Mouse (Mus musculus): ENCODE measurements at regions not wholly inside any gene's neighbourhood (a gene's known extent, or its start where the extent isn't known, plus 50 kb on each side); places are given as distances from the start of the nearest gene placed in this dataset.
"Not testable (repeated sequence)": the region's sequence is repeated elsewhere in the genome, so short reads cannot be mapped to it uniquely, and the experiment has no call there.

- DNase-seq: no peak
Observed at GRCm38 (mm10) chr3:118194754-118195153, 326.0 kb upstream of the Snx7 start.

GRCm38 (mm10) chr3:118189382-118189781, 320.6 kb upstream of the Snx7 start:
- DNase-seq: no peak

GRCm38 (mm10) chr3:118177446-118177845, 308.7 kb upstream of the Snx7 start:
- DNase-seq: no peak

GRCm38 (mm10) chr3:118162916-118163315, 294.2 kb upstream of the Snx7 start:
- DNase-seq: no peak

GRCm38 (mm10) chr3:118144788-118145187, 276.1 kb upstream of the Snx7 start:
- DNase-seq: no peak

GRCm38 (mm10) chr3:118141731-118142130, 273.0 kb upstream of the Snx7 start:
- DNase-seq: no peak

- no peak for DNase-seq
Observed at GRCm38 (mm10) chr3:118140108-118140507, 271.4 kb upstream of the Snx7 start.

- DNase-seq: not testable (repeated sequence)
Observed at GRCm38 (mm10) chr3:118128349-118128748, 259.6 kb upstream of the Snx7 start.

GRCm38 (mm10) chr3:118102635-118103034, 233.9 kb upstream of the Snx7 start:
- peak; percentile 4 for DNase-seq

GRCm38 (mm10) chr3:118084508-118084907, 215.8 kb upstream of the Snx7 start:
- no peak for DNase-seq

GRCm38 (mm10) chr3:118072363-118072762, 203.6 kb upstream of the Snx7 start:
- no peak for DNase-seq

GRCm38 (mm10) chr3:118070129-118070528, 201.4 kb upstream of the Snx7 start:
- DNase-seq: no peak

GRCm38 (mm10) chr3:118063679-118064078, 194.9 kb upstream of the Snx7 start:
- no peak for DNase-seq

- DNase-seq: no peak
Observed at GRCm38 (mm10) chr3:118062569-118062968, 193.8 kb upstream of the Snx7 start.

- no peak for DNase-seq
Observed at GRCm38 (mm10) chr3:118047016-118047415, 178.3 kb upstream of the Snx7 start.

GRCm38 (mm10) chr3:118046536-118046935, 177.8 kb upstream of the Snx7 start:
- DNase-seq: no peak

- DNase-seq: no peak
Observed at GRCm38 (mm10) chr3:118036501-118036900, 167.8 kb upstream of the Snx7 start.

GRCm38 (mm10) chr3:117995401-117995800, 126.7 kb upstream of the Snx7 start:
- DNase-seq: peak; percentile 11

GRCm38 (mm10) chr3:117994110-117994509, 125.4 kb upstream of the Snx7 start:
- DNase-seq: no peak

- DNase-seq: no peak
Observed at GRCm38 (mm10) chr3:117990561-117990960, 121.8 kb upstream of the Snx7 start.

- DNase-seq: no peak
Observed at GRCm38 (mm10) chr3:117988443-117988842, 119.7 kb upstream of the Snx7 start.

GRCm38 (mm10) chr3:117975638-117976037, 106.9 kb upstream of the Snx7 start:
- peak; percentile 21 for DNase-seq

- no peak for DNase-seq
Observed at GRCm38 (mm10) chr3:117968805-117969204, 100.1 kb upstream of the Snx7 start.

- DNase-seq: no peak
Observed at GRCm38 (mm10) chr3:117938426-117938825, 69.7 kb upstream of the Snx7 start.

- DNase-seq: no peak
Observed at GRCm38 (mm10) chr3:117927527-117927926, 58.8 kb upstream of the Snx7 start.

Measured in embryo, embryonic 11 days (tissue).